Mouse (Mus musculus) fat pad, adult 2 months (tissue): ENCODE data around the gene Zfp324.

Source experiments
- DNase-seq: peaks from one replicate; pipeline ENCODE4 v3.0.0-alpha.2; 2011; ENCODE audit warnings: low read depth, low spot score; ENCODE audit errors: extremely low read depth

Gene Zfp324

GRCm38 (mm10) chr7:12966104-12966845 is 637 bp downstream of the Zfp324 start:
- no peak for DNase-seq

DNA sequence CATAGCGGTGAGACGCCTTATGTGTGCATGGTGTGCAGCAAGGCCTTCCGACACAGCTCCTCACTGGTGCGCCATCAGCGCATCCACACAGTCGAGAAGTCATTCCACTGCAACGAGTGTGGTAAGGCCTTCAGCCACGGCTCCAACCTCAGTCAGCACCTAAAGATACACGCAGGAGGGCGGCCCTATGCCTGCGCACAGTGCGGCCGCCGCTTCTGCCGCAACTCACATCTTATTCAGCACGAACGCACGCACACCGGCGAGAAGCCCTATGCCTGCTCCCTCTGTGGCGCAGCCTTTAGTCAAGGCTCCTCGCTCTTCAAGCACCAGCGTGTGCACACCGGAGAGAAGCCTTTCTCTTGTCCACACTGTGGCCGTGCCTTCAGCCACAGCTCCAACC is 5.3 kb downstream of the Zfp324 start:
- no peak for DNase-seq

- peak; percentile 58 for DNase-seq
Measured at GRCm38 (mm10) chr7:12977682-12978389, 12.2 kb downstream of the Zfp324 start, which contains the start of gene Zfp446. Zfp446 (plus strand) TSS chr7:12977848.

GRCm38 (mm10) chr7:12978931-12979722 is 13.5 kb downstream of the Zfp324 start:
- no peak for DNase-seq

DNA sequence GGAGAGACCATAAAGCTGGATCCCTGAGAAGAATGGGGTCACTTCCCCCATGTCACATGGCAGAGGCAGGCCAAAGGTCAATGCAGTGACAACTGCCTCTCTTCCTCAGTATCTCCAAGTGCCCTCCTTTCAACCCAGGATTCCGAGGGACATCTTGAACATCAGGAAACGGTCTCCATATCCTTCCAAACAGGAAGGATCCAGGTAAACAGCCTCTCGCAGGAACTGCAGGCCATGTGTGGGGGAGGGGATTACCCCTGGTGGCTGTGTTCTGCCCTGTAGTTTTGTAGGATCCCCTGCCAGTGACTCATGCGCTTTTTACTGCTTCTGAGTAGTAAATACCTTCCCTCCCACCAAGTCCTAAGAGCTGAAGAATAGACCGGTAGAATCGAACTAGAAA is 14.1 kb downstream of the Zfp324 start:
- DNase-seq, result no peak

- DNase-seq, result no peak
Measured at GRCm38 (mm10) chr7:12980291-12980690, 14.7 kb downstream of the Zfp324 start.

GRCm38 (mm10) chr7:12985724-12986123 is 20.1 kb downstream of the Zfp324 start:
- no peak for DNase-seq

DNA sequence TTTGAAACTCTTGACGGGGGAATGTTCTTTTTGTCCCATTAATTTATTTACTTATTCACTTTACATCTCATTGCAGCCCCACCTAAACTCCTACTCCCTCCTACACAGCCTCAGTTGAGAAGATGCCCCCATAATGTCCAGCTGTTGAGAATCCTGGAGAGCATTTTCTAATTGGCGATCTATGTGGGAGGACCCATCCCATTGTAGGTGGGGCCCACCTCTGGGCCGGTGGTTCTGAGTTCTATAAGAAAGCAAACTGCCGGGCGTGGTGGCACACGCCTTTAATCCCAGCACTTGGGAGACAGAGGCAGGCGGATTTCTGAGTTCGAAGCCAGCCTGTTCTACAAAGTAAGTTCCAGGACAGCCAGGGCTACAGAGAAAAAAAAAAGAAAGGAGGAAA is 21.3 kb downstream of the Zfp324 start:
- DNase-seq, result no peak

- DNase-seq, result no peak
Measured at GRCm38 (mm10) chr7:12987409-12988189, 22.0 kb downstream of the Zfp324 start.

- DNase-seq, result no peak
Measured at GRCm38 (mm10) chr7:12992222-12992621, 26.6 kb downstream of the Zfp324 start.

DNA sequence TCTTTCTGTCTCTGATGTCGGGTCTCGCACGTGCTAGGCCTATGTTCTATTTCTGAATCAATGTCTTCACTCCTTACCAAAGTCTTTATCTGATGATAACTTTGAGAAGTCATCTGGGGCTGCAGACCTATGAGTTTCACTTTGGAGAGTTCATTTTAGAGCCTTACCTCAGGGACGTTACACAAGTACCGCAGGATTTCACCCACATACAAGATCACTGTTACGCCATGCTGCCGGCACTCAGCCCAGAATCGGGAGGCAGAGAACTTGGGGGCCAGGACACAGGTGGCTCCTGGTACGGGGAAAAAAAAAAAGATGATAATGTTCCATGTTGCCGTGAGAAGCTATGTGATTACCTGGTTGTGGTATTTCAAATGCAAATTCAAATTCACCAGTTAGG is 27.5 kb downstream of the Zfp324 start:
- no peak for DNase-seq

GRCm38 (mm10) chr7:12995862-12996261 is 30.2 kb downstream of the Zfp324 start:
- no peak for DNase-seq

- DNase-seq, result no peak
Measured at GRCm38 (mm10) chr7:12997230-12997629, 31.6 kb downstream of the Zfp324 start.

GRCm38 (mm10) chr7:12998053-12998452 is 32.4 kb downstream of the Zfp324 start, which contains the start of gene Slc27a5:
Slc27a5 (minus strand) TSS chr7:12998192.
- no peak for DNase-seq

DNA sequence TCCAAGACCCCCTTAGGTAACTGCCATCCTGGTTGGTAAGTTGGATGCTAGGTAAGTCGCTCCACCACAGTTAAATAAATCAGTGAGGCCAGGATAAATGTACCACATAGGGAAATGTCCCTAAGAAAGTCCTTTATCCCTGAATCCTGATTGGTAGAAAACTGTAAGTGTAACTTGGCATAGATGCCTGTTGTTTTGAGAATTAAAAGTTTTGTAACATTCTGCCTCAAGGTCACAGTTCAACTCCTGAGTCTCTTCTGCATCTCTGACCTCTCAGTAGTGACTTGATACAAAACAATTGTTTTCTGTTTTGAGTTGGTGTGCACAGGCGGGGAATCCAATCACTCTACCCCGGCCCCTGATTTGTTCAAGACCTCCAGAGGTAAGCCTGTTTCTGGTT is 33.2 kb downstream of the Zfp324 start, which contains the start of gene Trim28:
Trim28 (plus strand) TSS at position 264 of the 400 bp plus-strand sequence.
- no peak for DNase-seq

DNA sequence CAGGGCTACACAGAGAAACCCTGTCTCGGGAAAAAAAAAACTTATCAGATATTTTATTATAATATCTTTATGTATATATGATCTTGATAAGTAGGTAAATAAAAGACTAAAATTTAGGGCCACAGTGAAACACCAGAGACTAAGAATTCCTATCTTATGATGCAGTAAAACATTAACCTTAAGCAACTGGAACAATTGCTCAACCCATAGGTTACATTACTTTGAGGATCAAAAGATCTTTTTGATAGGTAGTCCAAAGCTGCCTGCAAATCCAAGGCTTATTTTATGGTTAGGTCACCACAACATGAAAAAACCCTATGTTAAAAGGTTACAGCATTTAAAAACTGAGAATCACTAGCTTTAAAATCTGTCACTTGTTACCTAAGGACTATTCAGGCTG is 35.9 kb downstream of the Zfp324 start:
- no peak for DNase-seq

DNA sequence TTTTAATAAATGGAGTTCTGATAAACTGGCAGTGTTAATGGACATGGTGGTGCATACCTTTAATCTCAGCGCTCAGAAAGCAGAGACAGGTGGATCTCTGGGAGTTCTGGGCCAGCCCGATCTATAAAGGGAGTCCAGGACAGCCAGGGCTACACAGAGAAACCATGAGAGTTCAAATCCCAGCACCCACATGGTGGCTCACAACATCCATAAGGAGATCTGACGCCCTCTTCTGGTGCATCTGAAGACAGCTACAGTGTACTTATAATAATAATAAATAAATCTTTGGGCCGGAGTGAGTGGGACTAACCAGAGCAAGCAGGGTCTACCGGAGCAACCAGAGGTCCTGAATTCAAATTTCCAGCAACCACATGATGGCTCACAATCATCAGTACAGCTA is 37.7 kb downstream of the Zfp324 start:
- no peak for DNase-seq

GRCm38 (mm10) chr7:13006011-13006410 is 40.4 kb downstream of the Zfp324 start:
- no peak for DNase-seq

DNA sequence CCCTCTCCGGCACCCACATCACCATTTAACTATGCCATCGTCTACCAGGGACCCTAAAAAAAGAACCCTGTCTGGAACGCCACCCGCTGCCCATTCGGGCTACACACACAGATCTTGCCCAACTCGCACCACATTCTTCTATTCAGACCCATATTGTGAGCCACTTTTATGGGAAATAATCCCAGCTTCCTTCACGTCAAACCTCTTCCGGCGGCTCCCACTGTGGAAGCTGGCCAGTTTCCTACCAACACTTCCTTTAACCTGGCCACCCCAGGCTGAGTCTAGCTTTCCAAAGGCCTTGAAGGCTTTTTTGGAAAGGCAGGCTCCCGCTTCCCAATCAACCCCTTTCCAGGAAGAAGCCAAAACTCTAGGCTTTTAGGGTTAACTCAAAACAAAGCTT is 40.9 kb downstream of the Zfp324 start:
- DNase-seq, result no peak

DNA sequence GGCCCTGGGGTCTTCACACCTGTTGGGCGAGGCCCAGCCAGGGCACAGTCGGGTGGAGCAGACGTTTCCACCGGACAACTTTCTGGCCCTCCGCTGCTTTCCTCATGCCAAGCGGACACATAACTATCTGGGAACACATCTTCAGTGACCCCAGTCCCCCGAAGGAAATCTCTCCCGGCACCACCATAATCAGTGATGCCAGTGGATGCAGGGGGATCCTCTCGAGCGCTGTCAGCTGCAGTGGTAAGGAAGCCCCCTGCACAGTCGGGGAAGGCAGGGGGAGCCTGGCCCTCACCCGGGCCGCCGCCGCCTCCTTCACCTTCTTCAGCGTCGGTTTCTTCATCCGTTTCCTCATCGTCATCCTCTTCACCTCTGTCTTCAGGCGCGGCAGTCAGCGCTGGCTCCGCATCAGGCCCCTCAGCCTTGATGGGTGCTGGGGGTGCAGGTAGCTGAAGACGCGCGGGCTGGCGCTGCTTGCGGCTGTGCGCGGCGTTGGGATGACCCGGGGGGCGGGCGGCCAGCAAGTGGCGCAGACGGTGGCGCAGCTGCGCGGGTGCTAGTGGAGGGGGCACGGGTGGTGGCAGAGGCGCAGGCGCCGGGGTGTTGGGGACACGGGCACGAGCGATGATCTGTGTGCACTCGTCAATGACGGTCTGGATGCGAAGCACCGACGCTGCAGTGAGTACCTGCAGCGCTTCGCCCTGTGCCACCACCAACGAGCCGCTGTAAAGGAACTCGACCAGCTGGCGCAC is 41.9 kb downstream of the Zfp324 start:
- DNase-seq, result no peak
